Comparison of ENCODE assay signal across 9 mouse cellular contexts in the genomic region with DNA sequence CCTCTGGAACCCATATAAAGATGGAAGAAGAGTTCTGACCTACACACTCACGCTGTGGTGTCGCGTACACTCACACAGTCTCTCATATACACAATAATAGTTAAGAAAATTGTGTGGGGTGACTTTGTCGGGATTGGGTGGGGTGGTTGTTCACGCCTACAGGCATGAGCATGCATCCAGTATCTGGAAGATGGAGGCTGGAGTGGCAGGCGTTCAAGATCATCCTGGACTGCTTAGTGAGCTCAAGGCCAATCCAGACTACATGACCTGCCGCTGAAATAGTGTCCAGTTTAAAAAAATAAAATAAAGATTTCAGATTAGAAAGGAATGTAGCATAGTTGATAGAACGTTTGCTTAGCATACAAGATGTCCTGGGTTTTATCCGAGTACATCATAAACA. TPM values are rescaled to one million over a fixed set of nuclear protein-coding genes. Genes with fewer than 3 reads are reported as not detected.
DNase-seq lines count a peak whose midpoint lies in the region; ATAC-seq and TF ChIP-seq lines count a peak whose summit lies in the region.
"Had no signal": no experiment of that assay in that cellular context is flagged by ENCODE, and none has a peak within 500 bp of the region (broad histone marks: within the 10 kb centered on the region; RNA-seq: fewer than 3 reads in every experiment).

No protein-coding gene starts in this region.

- TF ChIP-seq CTCF in forebrain, postnatal 0 days (IDR thresholded peaks at IDR 0.05; ENCODE audit: low read depth), result no peak
- TF ChIP-seq CTCF in lung, postnatal 0 days (IDR thresholded peaks at IDR 0.05), result no peak
- no peak for TF ChIP-seq CTCF in lung, adult 2 months (IDR thresholded peaks at IDR 0.05; ENCODE audit: insufficient read depth, low read length)

- H3K4me1 ChIP-seq in forebrain, embryonic 14.5 days (ENCODE audit: control insufficient read depth, insufficient read depth, low read length), result peaks cover 8% of the 10 kb centered on the region
- peaks cover 10% of the 10 kb centered on the region; the same call in 1 of the 2 replicates for H3K4me1 ChIP-seq in forebrain, postnatal 0 days (ENCODE audit: insufficient read depth)
- H3K4me1 ChIP-seq in lung, postnatal 0 days (ENCODE audit: insufficient read depth, low read depth, low read length), result peaks cover 6% of the 10 kb centered on the region; the same call in 1 of the 2 replicates
- H3K4me1 ChIP-seq in lung, adult 2 months (ENCODE audit: control insufficient read depth, insufficient read depth, low read length), result peaks cover 7% of the 10 kb centered on the region
- peaks cover 9% of the 10 kb centered on the region for H3K4me1 ChIP-seq in hindbrain, embryonic 16.5 days (ENCODE audit: control insufficient read depth, insufficient read depth, low read depth, low read length)
- peaks cover 18% of the 10 kb centered on the region; the same call in 1 of the 2 replicates for H3K4me1 ChIP-seq in stomach, embryonic 15.5 days

- no peak for ATAC-seq in forebrain, embryonic 14.5 days
- ATAC-seq in forebrain, postnatal 0 days, result no peak
- ATAC-seq in lung, postnatal 0 days, result no peak
- ATAC-seq in hindbrain, embryonic 16.5 days, result no peak
- no peak for ATAC-seq in stomach, embryonic 15.5 days (ENCODE audit: insufficient read depth, low FRiP score, low read depth)

- H3K9ac ChIP-seq in forebrain, embryonic 14.5 days (ENCODE audit: low read length), result no peak overlapping the region
- H3K9ac ChIP-seq in forebrain, postnatal 0 days, result no peak overlapping the region
- H3K9ac ChIP-seq in lung, postnatal 0 days (replicated peaks; ENCODE audit: low read depth), result no peak overlapping the region
- H3K9ac ChIP-seq in hindbrain, embryonic 16.5 days (ENCODE audit: low read depth, low read length), result no peak overlapping the region
- no peak overlapping the region for H3K9ac ChIP-seq in stomach, embryonic 15.5 days

- H3K36me3 ChIP-seq in forebrain, embryonic 14.5 days (ENCODE audit: control insufficient read depth, insufficient read depth, low read length), result no peaks in the 10 kb centered on the region
- H3K36me3 ChIP-seq in forebrain, postnatal 0 days (ENCODE audit: insufficient read depth), result no peaks in the 10 kb centered on the region
- no peaks in the 10 kb centered on the region for H3K36me3 ChIP-seq in lung, postnatal 0 days (ENCODE audit: insufficient read depth, low read length)
- no peaks in the 10 kb centered on the region for H3K36me3 ChIP-seq in hindbrain, embryonic 16.5 days (ENCODE audit: control insufficient read depth, insufficient read depth, low read length)
- no peaks in the 10 kb centered on the region for H3K36me3 ChIP-seq in stomach, embryonic 15.5 days

- no peak for TF ChIP-seq POLR2A in lung, adult 2 months (IDR thresholded peaks at IDR 0.05; ENCODE audit: borderline replicate concordance, extremely low read depth, low read depth, low read length)

- H3K27me3 ChIP-seq in forebrain, embryonic 14.5 days (replicated peaks; ENCODE audit: control insufficient read depth, insufficient read depth, low read length), result no peaks in the 10 kb centered on the region
- no peaks in the 10 kb centered on the region for H3K27me3 ChIP-seq in forebrain, postnatal 0 days (ENCODE audit: insufficient read depth, low read length)
- no peaks in the 10 kb centered on the region for H3K27me3 ChIP-seq in lung, postnatal 0 days (replicated peaks; ENCODE audit: insufficient read depth, low read length)
- H3K27me3 ChIP-seq in hindbrain, embryonic 16.5 days (replicated peaks; ENCODE audit: control insufficient read depth, insufficient read depth, low read length), result no peaks in the 10 kb centered on the region
- H3K27me3 ChIP-seq in stomach, embryonic 15.5 days (replicated peaks), result no peaks in the 10 kb centered on the region

- H3K4me3 ChIP-seq in forebrain, embryonic 14.5 days (ENCODE audit: low read depth, low read length), result no peak overlapping the region
- H3K4me3 ChIP-seq in forebrain, postnatal 0 days (ENCODE audit: low read depth, low read length), result no peak overlapping the region
- no peak overlapping the region for H3K4me3 ChIP-seq in lung, postnatal 0 days (ENCODE audit: low read depth, low read length)
- H3K4me3 ChIP-seq in lung, adult 2 months (replicated peaks; ENCODE audit: extremely low read depth, low read depth, low read length), result no peak overlapping the region
- H3K4me3 ChIP-seq in hindbrain, embryonic 16.5 days (ENCODE audit: low read length), result no peak overlapping the region
- peak overlapping the region; percentile 96; the same call in 1 of the 2 replicates for H3K4me3 ChIP-seq in stomach, embryonic 15.5 days (replicated peaks)

- peak overlapping the region; percentile 80; the same call in 1 of the 2 replicates for H3K4me2 ChIP-seq in forebrain, embryonic 14.5 days (ENCODE audit: low read length)
- H3K4me2 ChIP-seq in forebrain, postnatal 0 days (ENCODE audit: low read depth), result no peak overlapping the region
- peak overlapping the region; percentile 79 for H3K4me2 ChIP-seq in lung, postnatal 0 days (replicated peaks; ENCODE audit: low read depth, low read length)
- H3K4me2 ChIP-seq in hindbrain, embryonic 16.5 days (ENCODE audit: low read length), result peak overlapping the region; percentile 86
- H3K4me2 ChIP-seq in stomach, embryonic 15.5 days, result peak overlapping the region; percentile 90; the same call in 1 of the 2 replicates

- no peak overlapping the region for H3K27ac ChIP-seq in forebrain, embryonic 14.5 days (ENCODE audit: low read depth, low read length)
- H3K27ac ChIP-seq in forebrain, postnatal 0 days (ENCODE audit: low read depth, low read length), result no peak overlapping the region
- peak overlapping the region; percentile 99 for H3K27ac ChIP-seq in lung, postnatal 0 days (ENCODE audit: low read length)
- no peak overlapping the region for H3K27ac ChIP-seq in hindbrain, embryonic 16.5 days (ENCODE audit: low read depth, low read length)
- peak overlapping the region; percentile 93 for H3K27ac ChIP-seq in stomach, embryonic 15.5 days

- TF ChIP-seq EP300 in lung, postnatal 0 days (IDR thresholded peaks at IDR 0.05), result peak; percentile 24; the same call in 1 of the 2 replicates

- 87% methylated on average over 9 of the region's 9 CpGs for WGBS in forebrain, embryonic 14.5 days
- WGBS in forebrain, postnatal 0 days, result 88% methylated on average over 9 of the region's 9 CpGs
- 60% methylated on average over 9 of the region's 9 CpGs for WGBS in lung, postnatal 0 days
- 55% methylated on average over 9 of the region's 9 CpGs for WGBS in lung, adult 2 months
- WGBS in hindbrain, embryonic 16.5 days, result 88% methylated on average over 9 of the region's 9 CpGs
- WGBS in stomach, embryonic 15.5 days, result 70% methylated on average over 9 of the region's 9 CpGs

- H3K9me3 ChIP-seq in forebrain, embryonic 14.5 days (replicated peaks; ENCODE audit: control insufficient read depth, low read length), result no peaks in the 10 kb centered on the region
- no peaks in the 10 kb centered on the region for H3K9me3 ChIP-seq in forebrain, postnatal 0 days (ENCODE audit: low read length)
- H3K9me3 ChIP-seq in lung, postnatal 0 days (ENCODE audit: low read length), result no peaks in the 10 kb centered on the region
- H3K9me3 ChIP-seq in hindbrain, embryonic 16.5 days (ENCODE audit: control insufficient read depth, low read length), result no peaks in the 10 kb centered on the region
- H3K9me3 ChIP-seq in stomach, embryonic 15.5 days, result no peaks in the 10 kb centered on the region

- no peak for DNase-seq in forebrain, embryonic 14.5 days (ENCODE audit: low spot score)
- no peak for DNase-seq in forebrain, postnatal 0 days
- no peak for DNase-seq in lung, postnatal 0 days (ENCODE audit: low spot score)
- no peak for DNase-seq in lung, adult 2 months
- DNase-seq in adrenal gland, postnatal 14 days, result no peak
- DNase-seq in cerebellum, postnatal 10 days, result no peak
- DNase-seq: cerebellum, adult 8-10 months had no signal

RNA-seq across cellular contexts. Expression of a gene that starts 2.2 kb away (rescaled TPM):
- polyA plus RNA-seq in forebrain, embryonic 14.5 days (2014; fragmentation: Nextera tagmentation; extraction: Ambion mirVana), result 10.1 and 13.1 TPM in 2 replicates
- total RNA-seq in forebrain, postnatal 0 days (2014; rRNA removed), result 24.1 and 27.0 TPM in 2 replicates
- polyA plus RNA-seq in forebrain, postnatal 0 days (2015; fragmentation: Nextera tagmentation; extraction: Ambion mirVana), result 11.4 and 14.0 TPM in 2 replicates
- 7.0 and 7.7 TPM in 2 replicates for polyA plus RNA-seq in lung, postnatal 0 days (2015; fragmentation: Nextera tagmentation; extraction: Ambion mirVana)
- 22.6 and 25.8 TPM in 2 replicates for polyA plus RNA-seq in lung, adult 2 months (2012; rRNA removed)
- polyA plus RNA-seq in hindbrain, embryonic 16.5 days (2015; fragmentation: Nextera tagmentation; extraction: Ambion mirVana), result 14.1 and 17.7 TPM in 2 replicates
- 7.5 and 8.7 TPM in 2 replicates for polyA plus RNA-seq in stomach, embryonic 15.5 days (2015; fragmentation: Nextera tagmentation; extraction: Ambion mirVana)
- 16.1 and 20.7 TPM in 2 replicates for total RNA-seq in adrenal gland, postnatal 14 days (2021)

Comparison
In these comparisons a context has a peak if more than half of its experiments do, and no peak if none do; other contexts are left out.
1. H3K27ac ChIP-seq: peak in lung, postnatal 0 days (single experiment) and stomach, embryonic 15.5 days (single experiment); none in forebrain, embryonic 14.5 days (single experiment), forebrain, postnatal 0 days (single experiment) and hindbrain, embryonic 16.5 days (single experiment).